Mouse (Mus musculus) kidney, postnatal 0 days (tissue): Measurements from ENCODE around the gene Rabgef1. TPM values are rescaled to one million over a fixed set of nuclear protein-coding genes. Genes with fewer than 3 reads are reported as not detected.

Source experiments
- ATAC-seq: fragments of 200-750 bp; cut with Nextera tagmentation; replicated peaks from 2 replicates; pipeline ENCODE4 v1.8.0; 2017; ENCODE audit warnings: low read depth, moderate number of reproducible peaks, moderate TSS enrichment, moderate library complexity; ENCODE audit not compliant: low FRiP score
- DNase-seq: peaks from one replicate; pipeline ENCODE4 v3.0.0-alpha.2; 2016; ENCODE audit warnings: low spot score
- H3K27ac ChIP-seq: fragments of 300-500 bp; sonication (generic); 2 replicates; pipeline ENCODE4 v1.5.1; 2014; ENCODE audit warnings: mild to moderate bottlenecking
- H3K27me3 ChIP-seq: fragments of 300-500 bp; sonication (generic); 2 replicates; pipeline ENCODE4 v1.6.1; 2014; ENCODE audit warnings: low read length, mixed read lengths; ENCODE audit not compliant: insufficient read depth
- H3K36me3 ChIP-seq: fragments of 300-500 bp; sonication (generic); 2 replicates; pipeline ENCODE4 v1.6.1; 2014; ENCODE audit warnings: low read length, mixed read lengths; ENCODE audit not compliant: insufficient read depth
- H3K4me1 ChIP-seq: fragments of 300-500 bp; sonication (generic); replicated peaks from 2 replicates; pipeline ENCODE4 v1.6.1; 2014; ENCODE audit warnings: antibody characterized with exemption, low read length, mixed read lengths; ENCODE audit not compliant: insufficient read depth
- H3K4me2 ChIP-seq: fragments of 300-500 bp; sonication (generic); 2 replicates; pipeline ENCODE4 v1.6.1; 2014; ENCODE audit warnings: mild to moderate bottlenecking, low read length, moderate library complexity, mixed read lengths
- H3K4me3 ChIP-seq: fragments of 300-500 bp; sonication (generic); replicated peaks from 2 replicates; pipeline ENCODE4 v1.5.1; 2014; ENCODE audit warnings: low read depth, low read length
- H3K9ac ChIP-seq: fragments of 300-500 bp; sonication (generic); 2 replicates; pipeline ENCODE4 v1.6.1; 2014; ENCODE audit warnings: low read depth, low read length
- H3K9me3 ChIP-seq: fragments of 300-500 bp; sonication (generic); replicated peaks from 2 replicates; pipeline ENCODE4 v1.6.1; 2016; ENCODE audit warnings: low read length, inconsistent platforms, mixed read lengths
- CTCF ChIP-seq: IDR thresholded peaks from 2 replicates; pipeline ENCODE4 v1.5.1; 2016; ENCODE audit warnings: antibody characterized with exemption, low read depth, mild to moderate bottlenecking, moderate library complexity
- WGBS: fragments of 180-500 bp; shearing (Covaris S2); extraction: QIAGEN DNeasy Blood & Tissue Kit; methylation state at CpG from one replicate; pipeline ENCODE4 v1.1.7; 2014; 5-methylcytosine and 5-hydroxymethylcytosine counted together
- polyA plus RNA-seq: library from polyadenylated mRNA; unstranded; fragments of >200 nt; fragmentation: Nextera tagmentation; extraction: Ambion mirVana; gene quantifications from 2 replicates; pipeline ENCODE4 v1.2.1, GENCODE M21; 2015

Rabgef1 gene
- polyA plus RNA-seq, 1 experiment from 2014 or later = 28.1 TPM

DNA sequence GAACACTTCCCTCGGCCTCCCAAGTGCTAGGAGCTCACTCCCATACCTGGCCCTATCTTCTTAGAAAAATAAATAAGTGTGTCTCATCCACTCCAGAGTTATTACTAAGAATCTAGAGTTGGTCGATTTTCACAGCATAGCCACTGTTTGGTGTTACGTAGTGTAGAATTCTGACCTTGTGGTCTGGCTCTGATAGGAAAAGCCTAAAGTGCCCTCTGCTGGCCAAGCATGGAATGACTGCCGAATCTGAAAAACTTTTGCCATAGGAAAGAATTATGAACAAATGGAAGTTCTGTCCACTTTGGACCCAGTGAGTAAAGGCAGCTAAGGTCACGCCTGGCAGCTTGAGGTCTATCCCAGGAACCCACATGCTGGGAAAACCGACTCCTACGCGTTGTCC lies 32.2 kb upstream of the Rabgef1 start:
- no peak overlapping the region for H3K4me3 ChIP-seq
- no peaks in the 10 kb centered on the region for H3K27me3 ChIP-seq
- no peak overlapping the region for H3K9ac ChIP-seq
- no peaks in the 10 kb centered on the region for H3K9me3 ChIP-seq
- no peaks in the 10 kb centered on the region for H3K36me3 ChIP-seq
- ATAC-seq (0 out of 2 replicates have a peak, but pooled peaks have one; percentile 42), DNase-seq (peak; percentile 83)
- H3K4me2 ChIP-seq = no peak overlapping the region
- H3K4me1 ChIP-seq = peaks cover 5% of the 10 kb centered on the region; the same call in 1 of the 2 replicates
- peak; percentile 96 for TF ChIP-seq CTCF
- no peak overlapping the region for H3K27ac ChIP-seq
- WGBS = 27% methylated on average over 8 of the region's 8 CpGs

DNA sequence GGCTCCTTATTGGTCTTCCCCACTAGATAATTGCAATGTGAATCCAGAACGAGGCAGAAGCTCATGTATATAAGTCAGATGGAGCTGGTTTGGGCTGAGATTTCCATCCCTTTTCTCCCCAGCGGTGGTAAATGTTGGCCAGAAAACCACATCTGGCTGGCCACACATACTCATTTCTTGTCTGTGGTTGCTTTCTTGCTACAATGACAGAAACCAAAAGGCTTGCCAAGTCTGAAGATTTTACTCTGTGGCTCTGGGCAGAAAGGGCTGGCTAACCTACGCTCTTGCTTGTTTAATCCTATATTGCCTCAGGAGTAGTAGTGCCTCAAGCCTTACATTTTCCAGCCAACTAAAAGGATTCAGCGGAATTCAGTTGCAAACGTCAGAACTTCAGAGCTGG lies 30.5 kb upstream of the Rabgef1 start:
- ATAC-seq (no peak), DNase-seq (no peak)
- Histone ChIP-seq H3K4me3 (no peak overlapping the region), H3K9ac (no peak overlapping the region), H3K27ac (no peak overlapping the region), H3K27me3 (no peaks in the 10 kb centered on the region), H3K9me3 (no peaks in the 10 kb centered on the region), H3K4me1 (peaks cover 5% of the 10 kb centered on the region; the same call in 1 of the 2 replicates), H3K36me3 (no peaks in the 10 kb centered on the region), H3K4me2 (no peak overlapping the region)
- 86% methylated on average over 5 of the region's 5 CpGs for WGBS
- no peak for TF ChIP-seq CTCF

DNA sequence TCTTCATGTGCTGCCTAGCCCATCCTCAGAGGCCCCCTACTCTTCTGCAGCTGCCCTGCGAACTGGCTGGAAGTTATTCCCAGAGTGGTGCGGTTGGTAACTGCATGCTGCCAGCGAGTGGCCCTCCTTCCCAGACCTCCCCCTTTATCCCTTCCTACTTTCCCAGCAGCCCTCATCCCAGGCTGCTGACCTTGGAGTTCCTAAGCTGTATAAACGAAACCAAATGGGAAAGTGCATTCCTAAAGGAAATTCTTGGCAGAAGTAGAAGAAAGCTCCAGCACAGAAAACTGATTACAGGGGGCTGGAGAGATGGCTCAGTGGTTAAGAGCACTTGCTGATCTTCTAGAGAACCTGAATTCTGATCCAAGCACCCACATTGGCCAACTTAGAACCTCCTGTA lies 29.6 kb upstream of the Rabgef1 start:
- H3K9me3 ChIP-seq = no peaks in the 10 kb centered on the region
- no peaks in the 10 kb centered on the region for H3K36me3 ChIP-seq
- H3K9ac ChIP-seq = no peak overlapping the region
- H3K4me2 ChIP-seq = no peak overlapping the region
- no peaks in the 10 kb centered on the region for H3K27me3 ChIP-seq
- no peak overlapping the region for H3K4me3 ChIP-seq
- TF ChIP-seq CTCF = no peak
- WGBS = 55% methylated on average over 4 of the region's 4 CpGs
- ATAC-seq (no peak), DNase-seq (peak; percentile 64)
- H3K27ac ChIP-seq = no peak overlapping the region
- peaks cover 5% of the 10 kb centered on the region; the same call in 1 of the 2 replicates for H3K4me1 ChIP-seq

DNA sequence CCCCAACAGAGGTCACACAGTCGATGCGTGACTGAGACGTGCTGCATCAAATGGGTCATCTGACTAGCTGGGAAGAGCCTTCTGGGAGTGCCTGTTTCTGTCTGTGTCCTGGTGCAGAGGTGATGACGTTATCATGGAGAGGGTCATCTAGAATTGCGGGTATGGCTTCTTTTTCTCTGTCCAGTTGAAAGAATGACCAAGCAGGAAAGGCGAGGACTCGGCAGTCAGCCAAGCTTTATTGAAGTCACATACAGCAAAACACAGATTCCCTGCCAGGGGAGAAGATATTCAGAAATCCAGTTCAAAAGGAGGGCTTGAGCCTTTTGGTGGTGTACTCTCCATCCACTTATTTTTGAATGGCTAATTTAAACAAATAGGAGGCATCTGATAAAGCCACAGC lies 28.5 kb upstream of the Rabgef1 start:
- H3K27ac ChIP-seq = no peak overlapping the region
- no peak overlapping the region for H3K4me2 ChIP-seq
- WGBS = 86% methylated on average over 7 of the region's 7 CpGs
- H3K36me3 ChIP-seq = no peaks in the 10 kb centered on the region
- H3K4me3 ChIP-seq = no peak overlapping the region
- ATAC-seq = no peak
- no peak for TF ChIP-seq CTCF
- H3K9me3 ChIP-seq = no peaks in the 10 kb centered on the region
- H3K9ac ChIP-seq = no peak overlapping the region
- H3K27me3 ChIP-seq = no peaks in the 10 kb centered on the region
- no peak for DNase-seq
- peaks cover 5% of the 10 kb centered on the region; the same call in 1 of the 2 replicates for H3K4me1 ChIP-seq

DNA sequence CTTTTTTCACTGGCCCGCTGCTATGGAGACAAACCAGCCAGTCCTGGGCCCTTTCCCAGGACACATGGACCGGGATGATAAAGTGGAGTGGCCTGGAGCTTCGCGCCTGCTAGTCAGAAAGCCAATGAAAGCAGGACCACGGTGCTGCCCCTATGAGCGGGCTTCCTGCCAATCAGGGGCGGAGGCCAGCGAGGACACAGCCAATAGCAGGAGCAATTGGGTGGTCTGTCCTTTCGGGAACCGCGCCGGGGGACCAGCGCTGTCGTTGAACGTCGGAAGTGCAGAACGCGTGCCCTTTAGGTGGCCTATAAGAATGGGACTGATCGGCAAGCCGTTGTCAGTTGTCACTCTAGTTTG lies 27.6 kb upstream of the Rabgef1 start:
- Histone ChIP-seq H3K4me3 (peak overlapping the region; percentile 63), H3K9ac (peak overlapping the region; percentile 62; the same call in 1 of the 2 replicates), H3K4me1 (peaks cover 5% of the 10 kb centered on the region; the same call in 1 of the 2 replicates), H3K9me3 (no peaks in the 10 kb centered on the region), H3K36me3 (peaks cover 7% of the 10 kb centered on the region; the same call in 1 of the 2 replicates), H3K27me3 (no peaks in the 10 kb centered on the region), H3K4me2 (peak overlapping the region; percentile 89), H3K27ac (peak overlapping the region; percentile 62; the same call in 1 of the 2 replicates)
- ATAC-seq (peak; percentile 34), DNase-seq (peak; percentile 74)
- 4% methylated on average over 20 of the region's 20 CpGs for WGBS
- TF ChIP-seq CTCF = no peak; the same call in 1 of the 2 replicates

DNA sequence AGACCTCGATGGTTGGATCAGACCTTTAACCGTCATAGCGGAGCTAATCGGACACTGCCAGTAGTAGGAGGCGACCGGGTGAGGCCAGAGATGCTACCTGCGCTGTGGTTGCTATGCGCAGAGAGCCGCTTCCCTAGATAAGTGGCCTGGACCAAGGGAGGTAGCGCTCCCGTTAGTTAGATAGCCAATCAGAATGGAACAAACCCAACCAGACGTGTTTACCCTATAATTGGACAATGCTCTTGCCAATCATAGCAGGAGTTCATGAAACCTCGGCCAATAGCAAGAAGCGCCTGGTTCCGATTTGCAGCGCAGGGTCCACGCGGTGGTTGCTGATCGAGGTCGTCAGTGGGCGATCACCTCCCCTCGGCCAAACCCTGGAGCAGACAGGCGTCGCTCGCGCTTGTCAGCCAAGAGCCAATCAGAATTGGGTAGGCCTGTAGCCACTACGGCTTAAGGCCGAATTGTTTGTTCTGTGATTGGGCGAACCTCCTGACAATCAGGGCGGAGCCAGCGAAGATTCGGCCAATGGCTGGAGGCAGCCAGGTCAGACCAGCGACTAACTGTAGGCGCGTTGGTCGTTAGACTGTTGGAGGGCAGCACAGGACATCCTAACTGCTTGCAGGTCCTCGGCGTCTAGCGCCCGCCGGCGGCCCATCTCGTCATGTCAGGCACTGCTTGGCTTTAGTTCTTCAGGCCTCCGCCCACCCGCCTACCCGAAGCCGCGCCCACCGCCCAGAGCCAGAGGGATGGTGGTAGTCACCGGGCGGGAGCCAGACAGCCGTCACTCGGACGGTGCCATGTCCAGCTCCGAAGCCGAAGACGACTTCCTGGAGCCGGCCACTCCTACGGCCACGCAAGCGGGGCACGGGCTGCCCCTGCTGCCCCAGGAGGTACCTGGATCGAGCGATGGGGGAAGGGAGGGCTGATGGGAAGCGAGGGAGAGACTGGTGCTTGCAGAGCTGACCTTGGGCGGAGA lies 27.0 kb upstream of the Rabgef1 start, which contains the start of gene Kctd7:
Gene Kctd7 (plus strand): TSS at position 528 of the 979 bp plus-strand sequence.
- H3K9me3 ChIP-seq = no peaks in the 10 kb centered on the region
- H3K9ac ChIP-seq = peak within 1 kb of the TSS; percentile 62
- H3K27ac ChIP-seq = peak within 1 kb of the TSS; percentile 62; the same call in 1 of the 2 replicates
- TF ChIP-seq CTCF = peak; percentile 54
- DNase-seq (peak; percentile 97), ATAC-seq (peak; percentile 96)
- peaks cover 7% of the 10 kb centered on the region; the same call in 1 of the 2 replicates for H3K36me3 ChIP-seq
- peak within 1 kb of the TSS; percentile 63 for H3K4me3 ChIP-seq
- H3K4me1 ChIP-seq = peaks cover 5% of the 10 kb centered on the region; the same call in 1 of the 2 replicates
- under 1% methylated on average over 66 of the region's 66 CpGs for WGBS
- no peaks in the 10 kb centered on the region for H3K27me3 ChIP-seq
- peak within 1 kb of the TSS; percentile 89 for H3K4me2 ChIP-seq
